Mouse (Mus musculus): Measurements from ENCODE around the gene Tbc1d2b. TPM values are rescaled to one million over a fixed set of nuclear protein-coding genes. Genes with fewer than 3 reads are reported as not detected.

Tbc1d2b gene
- polyA plus RNA-seq, 1 experiment from 2014 or later: 9.6 TPM

DNA sequence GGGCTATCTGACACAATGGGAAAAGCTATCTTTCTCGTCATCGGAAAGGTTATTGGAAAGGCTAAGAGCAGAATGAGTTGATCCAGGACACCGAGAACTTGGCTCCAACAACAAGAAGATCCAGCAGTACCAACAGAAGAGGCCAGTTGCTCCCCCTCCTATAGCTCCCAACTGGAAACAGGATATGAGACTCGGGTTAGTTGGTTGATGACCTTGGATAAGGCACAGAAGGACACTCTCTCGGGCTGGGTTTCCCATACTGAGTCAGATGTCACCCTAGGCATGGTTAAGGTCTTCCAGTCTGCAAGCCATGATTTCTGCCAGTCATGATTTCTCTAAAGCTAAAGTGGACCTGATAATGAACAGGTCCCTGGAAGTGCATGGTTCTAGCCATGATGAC, 35.8 kb downstream of the Tbc1d2b start:
- WGBS: 92% methylated on average over 5 of the region's 5 CpGs
- Histone ChIP-seq H3K27me3 (ENCODE audit: insufficient read depth, poor library complexity, severe bottlenecking) (no peaks in the 10 kb centered on the region), H3K9me3 (no peaks in the 10 kb centered on the region), H3K27ac (no peak overlapping the region), H3K36me3 (peaks cover 18% of the 10 kb centered on the region), H3K4me3 (no peak overlapping the region), H3K4me1 (replicated peaks) (no peaks in the 10 kb centered on the region)
- no peak for DNase-seq (ENCODE audit: low spot score)

DNA sequence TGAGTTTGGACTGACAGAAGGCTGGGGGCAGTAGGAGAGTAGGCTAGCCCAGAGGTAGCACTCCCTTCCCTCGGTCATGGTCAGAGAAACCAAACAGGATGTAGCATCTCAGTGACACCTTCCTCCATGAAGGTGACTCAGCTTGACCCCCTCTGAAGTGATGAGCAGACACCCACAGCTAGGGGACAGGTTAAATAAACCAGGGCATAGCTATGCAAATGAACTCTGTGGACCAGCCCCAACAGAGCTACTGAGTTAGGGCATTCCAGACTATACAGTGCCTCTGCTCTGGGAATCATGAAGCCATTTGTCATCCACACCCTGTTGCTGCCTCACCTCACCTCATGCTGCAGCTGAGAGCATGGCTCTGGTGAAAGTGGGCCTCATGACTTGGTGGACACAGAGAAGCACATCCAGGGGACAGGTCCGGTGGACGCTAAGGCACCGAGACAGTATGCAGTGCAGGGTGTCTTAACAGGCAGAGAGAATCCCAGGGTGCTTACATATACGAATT, 36.6 kb downstream of the Tbc1d2b start:
- Histone ChIP-seq H3K4me3 (no peak overlapping the region), H3K27me3 (ENCODE audit: insufficient read depth, poor library complexity, severe bottlenecking) (no peaks in the 10 kb centered on the region), H3K4me1 (replicated peaks) (no peaks in the 10 kb centered on the region), H3K36me3 (peaks cover 10% of the 10 kb centered on the region; the same call in 1 of the 2 replicates), H3K9me3 (no peaks in the 10 kb centered on the region), H3K27ac (no peak overlapping the region)
- no peak for DNase-seq (ENCODE audit: low spot score)
- 91% methylated on average over 5 of the region's 5 CpGs for WGBS

DNA sequence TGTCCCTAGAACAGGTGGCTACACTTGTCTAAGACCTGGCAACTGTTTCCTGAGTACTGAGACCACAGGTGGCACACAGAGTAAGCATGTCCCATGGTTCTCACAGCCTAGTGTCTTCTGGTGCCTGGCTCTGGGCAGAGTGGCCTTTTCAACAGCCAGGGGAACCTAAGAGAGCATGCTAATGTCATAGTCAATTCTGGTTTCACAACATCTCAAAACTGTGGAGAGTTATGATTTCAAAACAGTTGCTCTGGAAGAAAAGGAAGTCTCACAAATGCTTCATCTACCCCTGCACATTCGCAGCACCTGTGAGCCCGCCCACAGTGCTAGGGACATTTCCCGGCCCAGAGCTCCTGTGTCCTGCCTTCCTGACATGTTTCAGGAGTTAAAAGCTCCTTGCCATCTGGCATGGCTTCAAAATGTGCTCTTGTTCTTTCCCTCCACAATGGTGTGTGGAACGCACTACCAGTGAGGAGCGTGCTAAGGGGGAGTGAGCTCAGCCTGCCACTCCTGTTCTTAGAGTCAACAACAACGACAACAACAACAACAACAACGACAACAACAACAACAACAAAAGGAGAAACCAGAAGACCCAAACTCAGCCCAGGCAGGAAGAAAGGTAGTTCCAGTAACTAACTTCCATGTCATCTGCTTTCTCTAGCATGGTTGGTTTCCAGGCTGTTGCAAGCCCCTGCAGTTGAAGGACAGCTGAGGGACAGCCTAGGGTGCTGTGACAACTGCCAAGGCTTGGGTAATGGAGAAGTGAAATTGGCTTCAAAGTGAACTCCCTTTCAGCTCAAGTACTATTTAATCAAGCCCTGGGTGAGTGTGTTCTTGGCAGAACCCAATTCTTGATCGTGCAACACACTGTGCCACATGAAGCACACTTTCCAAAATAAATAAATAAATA, 37.6 kb downstream of the Tbc1d2b start:
- Histone ChIP-seq H3K36me3 (peaks cover 10% of the 10 kb centered on the region; the same call in 1 of the 2 replicates), H3K9me3 (no peaks in the 10 kb centered on the region), H3K27me3 (ENCODE audit: insufficient read depth, poor library complexity, severe bottlenecking) (no peaks in the 10 kb centered on the region), H3K4me3 (no peak overlapping the region), H3K27ac (no peak overlapping the region), H3K4me1 (replicated peaks) (no peaks in the 10 kb centered on the region)
- no peak for DNase-seq (ENCODE audit: low spot score)
- WGBS: 87% methylated on average over 8 of the region's 8 CpGs

GRCm38 (mm10) chr9:90227171-90227570, 43.4 kb downstream of the Tbc1d2b start:
- Histone ChIP-seq H3K36me3 (peaks cover 34% of the 10 kb centered on the region), H3K4me1 (replicated peaks) (no peaks in the 10 kb centered on the region), H3K9me3 (no peaks in the 10 kb centered on the region), H3K27ac (no peak overlapping the region), H3K4me3 (no peak overlapping the region), H3K27me3 (ENCODE audit: insufficient read depth, poor library complexity, severe bottlenecking) (no peaks in the 10 kb centered on the region)
- 78% methylated on average over 12 of the region's 12 CpGs for WGBS
- DNase-seq (ENCODE audit: low spot score): no peak

GRCm38 (mm10) chr9:90226742-90227096, 43.9 kb downstream of the Tbc1d2b start:
- Histone ChIP-seq H3K9me3 (no peaks in the 10 kb centered on the region), H3K4me3 (no peak overlapping the region), H3K4me1 (replicated peaks) (no peaks in the 10 kb centered on the region), H3K36me3 (peaks cover 39% of the 10 kb centered on the region), H3K27ac (no peak overlapping the region), H3K27me3 (ENCODE audit: insufficient read depth, poor library complexity, severe bottlenecking) (no peaks in the 10 kb centered on the region)
- WGBS: 91% methylated on average over 2 of the region's 2 CpGs
- no peak for DNase-seq (ENCODE audit: low spot score)

GRCm38 (mm10) chr9:90226081-90226741, 44.4 kb downstream of the Tbc1d2b start:
- Histone ChIP-seq H3K4me3 (no peak overlapping the region), H3K4me1 (replicated peaks) (no peaks in the 10 kb centered on the region), H3K27me3 (ENCODE audit: insufficient read depth, poor library complexity, severe bottlenecking) (no peaks in the 10 kb centered on the region), H3K9me3 (no peaks in the 10 kb centered on the region), H3K27ac (no peak overlapping the region), H3K36me3 (peaks cover 40% of the 10 kb centered on the region)
- 93% methylated on average over 21 of the region's 21 CpGs for WGBS
- DNase-seq (ENCODE audit: low spot score): no peak

DNA sequence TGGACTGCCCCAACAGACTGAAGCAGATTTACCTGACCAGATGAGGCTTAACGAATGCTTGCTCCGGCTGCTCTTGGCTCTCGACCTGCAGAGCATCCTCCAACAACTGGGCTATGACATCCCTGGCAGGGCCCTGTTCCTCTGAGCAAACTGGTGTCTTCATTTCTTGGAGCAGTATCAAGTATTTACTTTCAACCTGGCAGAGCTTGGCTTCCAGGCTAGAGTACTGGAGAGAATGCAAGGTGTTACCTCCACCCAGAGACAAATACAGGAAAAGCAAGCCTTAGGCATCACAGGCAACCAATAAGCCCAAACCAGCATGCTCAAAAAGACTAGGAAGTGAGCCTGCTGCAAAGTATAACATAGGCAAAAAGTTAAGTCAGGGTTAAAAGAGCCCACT, 48.3 kb downstream of the Tbc1d2b start:
- H3K36me3 ChIP-seq: peaks cover 50% of the 10 kb centered on the region

DNA sequence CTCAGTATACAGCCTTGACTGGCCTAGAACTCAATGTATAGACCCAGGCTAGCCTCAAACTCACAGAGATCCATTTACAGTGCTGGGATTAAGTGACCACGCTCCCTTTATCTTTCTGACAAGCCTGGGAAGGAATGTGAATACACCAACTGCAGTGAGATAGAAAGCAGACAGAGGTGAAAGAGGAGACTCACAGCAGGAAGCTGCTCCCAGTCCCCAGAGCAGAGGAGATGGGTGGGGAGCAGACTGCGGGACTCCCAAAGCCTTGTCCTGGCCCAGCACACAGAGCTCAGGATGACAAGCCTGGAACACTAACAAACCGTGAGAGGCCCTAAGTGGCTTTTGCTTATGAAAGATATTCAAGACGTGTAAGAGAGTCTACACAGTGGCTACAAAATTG, 53.1 kb downstream of the Tbc1d2b start:
- Histone ChIP-seq H3K27ac (no peak overlapping the region), H3K36me3 (peaks cover 55% of the 10 kb centered on the region), H3K4me3 (no peak overlapping the region), H3K27me3 (ENCODE audit: insufficient read depth, poor library complexity, severe bottlenecking) (no peaks in the 10 kb centered on the region), H3K9me3 (no peaks in the 10 kb centered on the region), H3K4me1 (replicated peaks) (no peaks in the 10 kb centered on the region)
- DNase-seq (ENCODE audit: low spot score): no peak
- WGBS: 47% methylated on average over 4 of the region's 4 CpGs

More for the DNA sequence above, 48.3 kb downstream of the Tbc1d2b start:
- 93% methylated on average over 3 of the region's 3 CpGs for WGBS
- Histone ChIP-seq H3K4me3 (no peak overlapping the region), H3K27me3 (ENCODE audit: insufficient read depth, poor library complexity, severe bottlenecking) (no peaks in the 10 kb centered on the region), H3K4me1 (replicated peaks) (no peaks in the 10 kb centered on the region), H3K27ac (no peak overlapping the region), H3K9me3 (no peaks in the 10 kb centered on the region)
- no peak for DNase-seq (ENCODE audit: low spot score)

DNA sequence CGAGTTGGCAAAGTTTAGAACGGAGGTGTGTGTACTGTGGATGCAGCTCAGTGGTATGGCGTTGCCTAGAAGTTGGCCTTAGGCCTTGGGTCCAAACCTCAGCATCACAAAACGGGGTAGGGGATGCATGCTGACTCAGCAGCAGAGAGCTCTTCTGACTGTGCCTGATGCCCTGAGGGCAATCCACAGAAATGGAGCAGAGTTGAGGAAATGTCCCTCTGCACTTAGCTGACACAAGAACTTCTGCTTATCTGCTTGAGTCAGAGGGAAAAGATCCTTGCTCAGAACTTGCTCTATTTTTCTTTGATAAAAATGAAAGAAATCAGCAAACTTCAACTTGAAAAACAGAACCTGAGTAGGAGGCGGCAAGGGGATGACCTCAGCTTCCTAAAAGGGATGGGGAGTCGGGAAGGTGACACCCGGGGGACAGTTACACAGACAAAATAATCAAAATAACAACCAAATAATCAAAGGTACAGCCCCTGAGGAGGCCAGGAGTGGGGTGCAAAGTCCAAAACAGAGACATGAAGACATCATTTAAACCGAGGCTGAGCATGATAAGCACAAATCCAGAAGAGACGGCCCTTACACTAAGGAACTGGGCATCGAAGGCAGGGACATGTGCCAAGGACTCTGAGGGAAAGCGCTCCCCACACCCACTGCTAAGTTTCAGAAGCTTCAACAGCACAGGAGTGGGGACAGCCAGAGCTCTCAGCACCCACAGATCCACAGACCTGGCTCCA, 54.2 kb downstream of the Tbc1d2b start:
- Histone ChIP-seq H3K27ac (no peak overlapping the region), H3K27me3 (ENCODE audit: insufficient read depth, poor library complexity, severe bottlenecking) (no peaks in the 10 kb centered on the region), H3K36me3 (peaks cover 51% of the 10 kb centered on the region), H3K4me3 (no peak overlapping the region), H3K9me3 (no peaks in the 10 kb centered on the region), H3K4me1 (replicated peaks) (no peaks in the 10 kb centered on the region)
- 84% methylated on average over 11 of the region's 11 CpGs for WGBS
- no peak for DNase-seq (ENCODE audit: low spot score)

- H3K4me1 ChIP-seq (replicated peaks): peaks cover 7% of the 10 kb centered on the region; the same call in 1 of the 2 replicates
- H3K9me3 ChIP-seq: no peaks in the 10 kb centered on the region
- peaks cover 55% of the 10 kb centered on the region for H3K36me3 ChIP-seq
- no peak overlapping the region for H3K27ac ChIP-seq
- 83% methylated on average over 3 of the region's 3 CpGs for WGBS
- H3K27me3 ChIP-seq (ENCODE audit: insufficient read depth, poor library complexity, severe bottlenecking): no peaks in the 10 kb centered on the region
- no peak overlapping the region for H3K4me3 ChIP-seq
- DNase-seq (ENCODE audit: low spot score): no peak
These were observed 57.5 kb downstream of the Tbc1d2b start for GRCm38 (mm10) chr9:90213127-90213526.

- H3K9me3 ChIP-seq: no peaks in the 10 kb centered on the region
- H3K4me3 ChIP-seq: no peak overlapping the region
- H3K27ac ChIP-seq: no peak overlapping the region
- H3K27me3 ChIP-seq (ENCODE audit: insufficient read depth, poor library complexity, severe bottlenecking): no peaks in the 10 kb centered on the region
- DNase-seq (ENCODE audit: low spot score): no peak
- peaks cover 7% of the 10 kb centered on the region; the same call in 1 of the 2 replicates for H3K4me1 ChIP-seq (replicated peaks)
- peaks cover 39% of the 10 kb centered on the region for H3K36me3 ChIP-seq
- WGBS: 91% methylated on average over 6 of the region's 6 CpGs
These were observed 61.9 kb downstream of the Tbc1d2b start for GRCm38 (mm10) chr9:90208655-90209054.

DNA sequence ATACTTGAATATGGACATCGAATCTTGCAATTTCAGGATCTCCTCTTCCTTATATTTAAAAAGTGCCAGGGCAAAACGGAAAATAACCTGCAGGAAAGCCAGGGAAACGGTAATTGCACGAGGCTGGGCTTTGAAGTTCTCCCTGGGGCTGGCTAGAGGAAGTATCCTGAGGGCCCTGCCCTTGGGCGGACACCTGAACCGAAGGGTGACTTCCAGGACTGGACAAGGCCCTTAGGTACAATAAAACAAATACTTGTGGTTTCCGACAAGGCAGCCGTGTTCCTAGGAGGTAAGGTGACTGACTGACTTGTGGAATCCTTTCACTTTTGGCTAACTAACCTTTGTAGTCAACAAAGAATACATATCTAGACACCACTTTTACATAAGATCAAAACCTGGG, 62.8 kb downstream of the Tbc1d2b start:
- peaks cover 7% of the 10 kb centered on the region; the same call in 1 of the 2 replicates for H3K4me1 ChIP-seq (replicated peaks)
- 92% methylated on average over 8 of the region's 8 CpGs for WGBS
- no peak overlapping the region for H3K27ac ChIP-seq
- H3K9me3 ChIP-seq: no peaks in the 10 kb centered on the region
- peaks cover 34% of the 10 kb centered on the region for H3K36me3 ChIP-seq
- no peak overlapping the region for H3K4me3 ChIP-seq
- DNase-seq (ENCODE audit: low spot score): no peak
- no peaks in the 10 kb centered on the region for H3K27me3 ChIP-seq (ENCODE audit: insufficient read depth, poor library complexity, severe bottlenecking)
